Comparison of ENCODE assay signal across 23 mouse cellular contexts in genomic region chr3:98414296-98414695, GRCm38 (mm10). TPM values are rescaled to one million over a fixed set of nuclear protein-coding genes. Genes with fewer than 3 reads are reported as not detected.
DNase-seq lines count a peak whose midpoint lies in the region; ATAC-seq and TF ChIP-seq lines count a peak whose summit lies in the region.
"Had no signal": no experiment of that assay in that cellular context is flagged by ENCODE, and none has a peak within 500 bp of the region (broad histone marks: within the 10 kb centered on the region; RNA-seq: fewer than 3 reads in every experiment).

No protein-coding gene starts in this region.

- 71% methylated on average over 3 of the region's 3 CpGs for WGBS in intestine, embryonic 16.5 days
- whole genome bisulfite sequencing in forebrain, embryonic 12.5 days: 91% methylated on average over 3 of the region's 3 CpGs

- no peak overlapping the region for H3K4me3 ChIP-seq in left cerebral cortex, adult 2 months
- no peak overlapping the region for H3K4me3 ChIP-seq in intestine, embryonic 16.5 days (ENCODE audit: low read length)
- H3K4me3 ChIP-seq in forebrain, embryonic 12.5 days (replicated peaks): no peak overlapping the region
- H3K4me3 ChIP-seq: hindbrain, embryonic 12.5 days; liver, embryonic 15.5 days; midbrain, embryonic 12.5 days; stomach, embryonic 15.5 days had no signal

- peak overlapping the region; percentile 27; the same call in 1 of the 2 replicates for H3K4me2 ChIP-seq in intestine, embryonic 16.5 days (ENCODE audit: low read depth, low read length)
- no peak overlapping the region for H3K4me2 ChIP-seq in forebrain, embryonic 12.5 days
- H3K4me2 ChIP-seq: hindbrain, embryonic 12.5 days; liver, embryonic 15.5 days; midbrain, embryonic 12.5 days; stomach, embryonic 15.5 days had no signal

- peak overlapping the region; percentile 25; the same call in 1 of the 2 replicates for H3K27ac ChIP-seq in left cerebral cortex, adult 2 months
- peak overlapping the region; percentile 80 for H3K27ac ChIP-seq in intestine, embryonic 16.5 days (ENCODE audit: low read length)
- H3K27ac ChIP-seq in forebrain, embryonic 12.5 days: no peak overlapping the region
- H3K27ac ChIP-seq: hindbrain, embryonic 12.5 days; liver, embryonic 15.5 days; midbrain, embryonic 12.5 days; stomach, embryonic 15.5 days had no signal

- no peaks in the 10 kb centered on the region for H3K36me3 ChIP-seq in intestine, embryonic 16.5 days (ENCODE audit: control insufficient read depth, insufficient read depth, low read length)
- no peaks in the 10 kb centered on the region for H3K36me3 ChIP-seq in forebrain, embryonic 12.5 days (replicated peaks)
- H3K36me3 ChIP-seq: hindbrain, embryonic 12.5 days; liver, embryonic 15.5 days; midbrain, embryonic 12.5 days; stomach, embryonic 15.5 days had no signal

- no peaks in the 10 kb centered on the region for H3K9me3 ChIP-seq in intestine, embryonic 16.5 days (ENCODE audit: control insufficient read depth, low read length)
- H3K9me3 ChIP-seq in forebrain, embryonic 12.5 days: no peaks in the 10 kb centered on the region
- H3K9me3 ChIP-seq: hindbrain, embryonic 12.5 days; liver, embryonic 15.5 days; midbrain, embryonic 12.5 days; stomach, embryonic 15.5 days had no signal

- no peak for ATAC-seq in intestine, embryonic 16.5 days
- ATAC-seq in forebrain, embryonic 12.5 days (ENCODE audit: low FRiP score): no peak

- intact Hi-C loops in gastrocnemius, postnatal 36 days (cut with DNase I): no loop called here
- intact Hi-C loops in left cerebral cortex, adult 2 months (cut with DNase I): no loop called here
- intact Hi-C loops in left cerebral cortex, postnatal 14 days (cut with DNase I): no loop called here

- no peak overlapping the region for H3K9ac ChIP-seq in intestine, embryonic 16.5 days (ENCODE audit: low read depth, low read length)
- no peak overlapping the region for H3K9ac ChIP-seq in forebrain, embryonic 12.5 days
- H3K9ac ChIP-seq: hindbrain, embryonic 12.5 days; liver, embryonic 15.5 days; midbrain, embryonic 12.5 days; stomach, embryonic 15.5 days had no signal

- no peaks in the 10 kb centered on the region for H3K27me3 ChIP-seq in intestine, embryonic 16.5 days (replicated peaks; ENCODE audit: control insufficient read depth, insufficient read depth, low read length)
- no peaks in the 10 kb centered on the region for H3K27me3 ChIP-seq in forebrain, embryonic 12.5 days
- H3K27me3 ChIP-seq: hindbrain, embryonic 12.5 days; liver, embryonic 15.5 days; midbrain, embryonic 12.5 days; stomach, embryonic 15.5 days had no signal

- no peak for TF ChIP-seq CTCF in left cerebral cortex, adult 2 months (IDR thresholded peaks at IDR 0.05)

- DNase-seq in gastrocnemius, adult 18-20 months (ENCODE audit: low spot score): peak; percentile 42
- DNase-seq in gastrocnemius, postnatal 36 days: no peak
- no peak for DNase-seq in left cerebral cortex, adult 2 months (ENCODE audit: extremely low spot score in 1 of 2, low spot score in 2 of 2)
- DNase-seq in left cerebral cortex, postnatal 14 days (ENCODE audit: low spot score in 2 of 2): no peak
- DNase-seq in lung, postnatal 4 days: peak; percentile 47 to 56
- DNase-seq in neural tube, embryonic 10.5 days (ENCODE audit: extremely low spot score, low spot score): no peak
- DNase-seq: cerebellum, adult 11-12 months; kidney, adult 9 months; thymus, postnatal 14 days had no signal

- peaks cover 36% of the 10 kb centered on the region for H3K4me1 ChIP-seq in intestine, embryonic 16.5 days (ENCODE audit: control insufficient read depth, insufficient read depth, low read length)
- H3K4me1 ChIP-seq in forebrain, embryonic 12.5 days: 0 out of 2 replicates have a peak, but pooled peaks cover 5% of the 10 kb centered on the region
- H3K4me1 ChIP-seq: midbrain, embryonic 12.5 days had no signal

RNA-seq across cellular contexts. Expression of gene Zfp697, which starts 32.0 kb away (rescaled TPM):
- total RNA-seq in gastrocnemius, adult 18-20 months (2021): 1 to 10 TPM in 1 of 2 experiments, under 1 TPM in 1; 0.78 to 2.0 TPM
- under 1 TPM; 0.37 to 0.46 TPM for total RNA-seq in gastrocnemius, postnatal 36 days (2021)
- 10 to 100 TPM; 33.2 to 35.0 TPM for total RNA-seq in left cerebral cortex, adult 2 months (2021)
- total RNA-seq in left cerebral cortex, postnatal 14 days (2021): 10 to 100 TPM; 37.7 to 40.4 TPM
- polyA plus RNA-seq in intestine, embryonic 16.5 days (2015; fragmentation: Nextera tagmentation; extraction: Ambion mirVana): 6.1 and 7.4 TPM in 2 replicates
- 8.8 and 9.8 TPM in 2 replicates for polyA plus RNA-seq in forebrain, embryonic 12.5 days (2016; fragmentation: Nextera tagmentation; extraction: Ambion mirVana)

RNA-seq across cellular contexts. Expression of gene Gm4450, which starts 42.6 kb away (rescaled TPM):
- not detected for total RNA-seq in gastrocnemius, adult 18-20 months (2021)
- not detected for total RNA-seq in gastrocnemius, postnatal 36 days (2021)
- not detected for total RNA-seq in left cerebral cortex, adult 2 months (2021)
- not detected for total RNA-seq in left cerebral cortex, postnatal 14 days (2021)
- polyA plus RNA-seq in intestine, embryonic 16.5 days (2015; fragmentation: Nextera tagmentation; extraction: Ambion mirVana): not detected in 2 replicates
- not detected in 2 replicates for polyA plus RNA-seq in forebrain, embryonic 12.5 days (2016; fragmentation: Nextera tagmentation; extraction: Ambion mirVana)
- total RNA-seq: common myeloid progenitor, adult 5-6 weeks; gastrocnemius, adult 8-10 months; layer of hippocampus, postnatal 10 days had no signal
- polyA plus RNA-seq: embryonic facial prominence, embryonic 14.5 days; forebrain, embryonic 11.5 days; hindbrain, embryonic 12.5 days; limb, embryonic 11.5 days; liver, embryonic 15.5 days; midbrain, embryonic 12.5 days; neural tube, embryonic 11.5 days; small intestine, adult 2 months; stomach, embryonic 15.5 days had no signal

Comparison
In these comparisons a context has a peak if more than half of its experiments do, and no peak if none do; other contexts are left out.
1. DNase-seq: peak in gastrocnemius, adult 18-20 months (single experiment) and lung, postnatal 4 days (2 of 2); none in gastrocnemius, postnatal 36 days (0 of 2), left cerebral cortex, adult 2 months (0 of 2), left cerebral cortex, postnatal 14 days (0 of 2) and neural tube, embryonic 10.5 days (single experiment).
2. RNA of gene Zfp697, which starts 32.0 kb away (total RNA-seq): 37.7 to 40.4 TPM in left cerebral cortex, postnatal 14 days and 33.2 to 35.0 TPM in left cerebral cortex, adult 2 months; 0.78 to 2.0 TPM in gastrocnemius, adult 18-20 months and 0.37 to 0.46 TPM in gastrocnemius, postnatal 36 days; every median in the first group is over 10 times any median in the second.